Mouse (Mus musculus) monocyte, adult 5-6 weeks (primary cell): ENCODE results near the gene Clcc1. TPM values are rescaled to one million over a fixed set of nuclear protein-coding genes. Genes with fewer than 3 reads are reported as not detected.
A peak's percentile ranks its signal among the peaks of the same experiment; 100 is the strongest.
"Not testable (repeated sequence)": the region's sequence is repeated elsewhere in the genome, so short reads cannot be mapped to it uniquely, and the experiment has no call there.

Experiments
- ATAC-seq: fragments of 153-309, 156-312 bp; replicated peaks from 2 replicates; pipeline ENCODE4 v1.8.0; 2017; ENCODE audit warnings: mild to moderate bottlenecking; ENCODE audit not compliant: low TSS enrichment, insufficient number of reproducible peaks, severe bottlenecking, poor library complexity, low FRiP score
- total RNA-seq: library from RNA; stranded (forward); fragments of 200-1000, 200-491, 200-594 nt; gene quantifications from 3 replicates; pipeline ENCODE4 v1.2.3, GENCODE M21; 2017

Gene Clcc1
- 71.2 to 120 TPM (median 75.3 TPM) in 3 replicates for total RNA-seq

DNA sequence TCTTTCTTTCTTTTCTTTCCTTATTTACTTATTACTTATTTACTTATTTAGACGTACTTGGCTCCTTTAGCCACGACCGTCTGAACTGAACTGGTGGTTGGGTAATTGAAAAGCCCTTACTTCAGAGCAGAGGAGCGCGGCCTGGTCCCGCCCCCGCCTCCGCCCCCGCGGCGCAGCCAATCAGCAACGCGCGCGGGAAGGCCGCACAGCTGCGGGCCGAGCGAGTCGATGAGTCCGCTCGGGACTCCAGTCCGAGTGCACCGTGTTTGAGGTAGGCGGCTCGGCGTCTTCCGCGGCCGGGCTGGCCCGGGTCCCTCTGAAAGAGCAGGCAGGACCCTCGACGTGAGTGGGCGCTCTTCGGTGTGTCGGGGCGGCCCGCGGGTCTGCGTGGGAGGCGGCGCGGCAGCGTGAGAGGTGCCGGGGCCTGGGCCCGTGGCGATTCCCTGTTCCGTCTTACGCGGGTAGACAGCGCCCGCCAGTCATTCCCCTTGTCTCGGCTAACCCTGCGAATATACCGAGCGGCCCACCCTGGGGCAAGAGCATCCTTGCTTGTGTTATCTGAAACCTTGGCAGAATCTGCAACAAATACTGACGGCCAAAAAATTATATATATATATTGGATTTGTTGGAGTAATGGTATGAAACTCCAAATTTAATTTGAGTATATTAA, at the start of gene Clcc1:
Clcc1 (plus strand) TSS at position 204 of the 670 bp plus-strand sequence.
- ATAC-seq = peak; percentile 92

DNA sequence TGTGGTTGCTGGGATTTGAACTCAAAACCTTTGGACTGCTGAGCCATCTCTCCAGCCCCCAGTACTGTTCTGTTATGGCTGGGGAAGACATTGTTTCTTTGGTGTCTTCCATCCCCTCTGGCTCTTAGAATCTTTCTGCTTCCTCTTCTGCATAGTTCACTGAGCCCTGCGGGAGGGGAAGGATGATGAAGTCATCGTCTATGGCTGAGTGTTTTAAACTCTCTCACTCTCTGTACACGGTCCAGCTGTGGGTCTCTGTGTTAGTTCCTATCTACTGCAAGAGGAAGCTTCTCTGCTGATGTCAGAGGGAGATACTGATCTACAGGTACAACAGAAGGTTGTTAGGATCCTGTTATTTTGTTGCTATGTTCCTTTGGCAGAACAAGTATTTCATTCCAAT, 44.8 kb upstream of the Clcc1 start:
- no peak for ATAC-seq

DNA sequence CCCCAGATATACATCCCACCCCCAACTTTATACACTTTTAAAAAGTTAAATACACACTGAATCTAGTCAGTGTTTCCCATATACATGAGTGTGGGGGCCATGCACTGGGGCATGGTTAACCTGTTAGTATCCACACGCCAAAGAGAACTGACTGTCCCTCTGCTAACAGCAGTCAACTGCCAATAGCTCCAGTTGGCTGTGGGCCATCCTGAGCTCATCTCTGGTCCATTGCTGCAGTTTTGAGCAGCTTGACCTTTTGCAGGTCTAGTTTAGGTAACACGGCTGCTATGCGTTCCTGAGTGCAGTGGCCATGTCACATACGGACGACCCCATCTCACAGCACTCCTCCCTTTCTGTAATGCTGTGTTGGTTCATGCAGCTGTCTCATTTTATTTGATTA, 19.0 kb upstream of the Clcc1 start:
- ATAC-seq = no peak

DNA sequence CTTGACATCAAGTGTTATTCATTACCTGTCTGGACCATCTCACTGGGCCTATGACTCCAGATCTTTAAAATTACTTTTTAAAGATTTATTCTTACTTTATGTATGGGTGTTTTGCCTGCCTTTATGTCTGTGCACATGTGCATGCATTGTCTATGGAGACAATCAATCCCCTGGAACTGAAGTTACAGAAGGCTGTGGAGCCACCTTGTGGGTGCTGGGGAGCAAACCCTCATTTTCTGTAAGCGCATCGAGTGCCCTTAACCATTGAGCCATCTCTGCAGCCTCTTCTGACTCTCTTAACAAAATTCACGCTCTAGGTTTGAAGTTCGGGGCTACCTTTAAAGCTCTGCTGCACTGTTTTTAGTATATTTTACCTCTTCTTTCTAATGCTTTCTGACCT, 14.3 kb upstream of the Clcc1 start:
- no peak for ATAC-seq

DNA sequence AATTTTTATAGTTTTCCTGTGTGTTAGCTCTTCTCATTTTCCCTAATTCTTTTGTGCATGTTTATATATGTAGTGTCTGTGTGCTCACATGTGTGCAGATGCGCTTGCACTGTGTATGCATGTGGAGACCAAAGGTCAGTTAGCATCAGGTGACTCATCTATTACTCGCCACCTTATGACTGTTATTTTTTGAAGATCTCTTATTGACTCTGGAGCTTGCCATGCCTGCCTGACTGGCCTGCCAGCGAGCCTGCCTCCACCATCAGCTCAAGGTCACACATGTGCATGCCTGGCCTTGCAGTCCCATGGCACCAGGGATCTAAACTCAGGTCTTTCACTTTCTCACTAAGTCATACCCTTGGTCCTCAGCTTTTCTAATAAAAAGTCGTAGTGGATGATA, 12.7 kb upstream of the Clcc1 start:
- no peak for ATAC-seq

DNA sequence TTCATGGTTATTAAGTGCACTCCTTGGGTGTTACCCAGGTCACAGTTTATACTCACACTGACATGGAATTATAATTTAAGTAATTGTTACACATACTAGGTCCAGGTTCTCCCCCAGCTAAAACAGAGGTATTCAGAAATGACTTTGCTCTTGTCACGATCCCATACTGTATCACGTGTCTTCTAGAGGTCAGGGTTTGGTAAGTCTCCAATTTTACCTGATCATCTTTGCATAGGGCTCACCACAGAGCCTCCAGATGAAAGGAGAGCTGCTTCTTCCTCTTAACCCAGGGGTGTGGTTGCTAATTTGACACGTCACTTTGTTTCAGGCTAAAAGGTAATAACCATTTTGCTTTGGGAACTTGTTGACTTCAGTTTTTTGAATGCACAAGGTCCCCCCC, 8.9 kb upstream of the Clcc1 start:
- no peak for ATAC-seq

DNA sequence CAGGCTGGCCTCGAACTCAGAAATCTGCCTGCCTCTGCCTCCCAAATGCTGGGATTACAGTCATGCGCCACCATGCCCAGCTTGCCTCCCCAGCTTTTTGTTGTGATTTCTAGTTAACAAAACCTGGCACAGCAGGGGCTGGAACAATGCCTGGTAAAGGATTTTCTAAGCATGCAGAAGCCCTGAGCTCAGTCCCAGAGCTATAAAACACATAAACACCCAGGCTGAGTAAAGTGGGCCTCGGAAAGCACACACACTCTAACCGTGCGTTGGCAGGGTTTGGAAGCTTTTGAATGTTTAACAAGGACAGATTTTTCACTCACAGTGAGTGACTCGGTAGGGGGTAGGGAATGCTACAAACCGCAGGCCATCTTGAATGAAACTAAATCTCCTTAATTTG, 7.7 kb upstream of the Clcc1 start:
- no peak for ATAC-seq

DNA sequence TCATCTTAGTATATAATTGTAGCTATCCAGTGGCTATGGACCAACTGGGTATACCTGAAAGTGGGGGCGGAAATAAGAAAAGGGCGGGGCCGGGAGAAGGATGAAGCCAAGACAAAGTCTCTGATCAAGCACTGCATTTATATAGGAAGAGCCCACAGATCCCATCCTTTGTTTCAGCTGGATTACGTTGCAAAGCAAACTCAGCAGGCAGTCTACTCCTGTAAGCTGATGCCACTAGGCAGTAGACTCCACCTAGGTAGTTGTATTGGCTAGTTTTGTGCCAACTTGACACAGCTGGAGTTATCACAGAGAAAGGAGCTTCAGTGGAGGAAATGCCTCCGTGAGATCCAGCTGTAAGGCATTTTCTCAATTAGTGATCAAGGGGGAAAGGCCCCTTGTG, 6.0 kb upstream of the Clcc1 start:
- ATAC-seq = not testable (repeated sequence)

DNA sequence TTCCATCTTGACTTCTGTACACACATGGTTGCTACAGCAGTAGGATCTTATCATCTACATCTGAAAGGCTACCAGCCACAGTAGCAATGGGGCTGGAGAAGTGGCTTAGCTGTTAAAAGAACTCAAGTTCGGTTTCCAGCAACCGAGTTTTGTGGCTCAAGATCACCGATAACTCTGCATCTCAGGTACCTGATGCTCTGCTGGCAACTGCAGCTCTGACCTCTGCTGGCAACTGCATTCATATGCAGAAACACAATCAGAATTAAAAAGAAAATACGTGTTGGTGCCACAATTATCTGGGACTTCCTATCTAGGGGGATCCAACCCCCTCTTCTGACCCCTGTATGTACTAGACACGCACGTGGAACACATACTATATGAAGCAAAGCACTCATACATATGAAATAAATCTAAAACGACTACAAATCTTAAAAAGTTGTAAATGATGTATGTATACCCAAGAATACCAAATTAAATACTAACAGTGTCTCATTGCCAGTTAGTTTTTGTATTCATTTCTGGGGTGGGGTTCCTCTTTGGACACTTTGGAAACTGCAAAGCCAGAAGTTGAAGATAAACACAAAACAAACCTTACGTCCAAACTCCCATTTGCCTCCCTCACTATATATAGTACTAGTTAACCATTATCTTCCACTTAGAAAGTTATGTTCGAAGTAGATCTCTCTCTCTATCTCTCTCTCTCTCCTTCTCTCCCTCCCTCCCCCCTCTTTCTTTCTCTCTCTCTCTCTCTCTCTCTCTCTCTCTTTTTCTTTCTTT, 659 bp upstream of the Clcc1 start:
- peak; percentile 5; the same call in 1 of the 2 replicates for ATAC-seq

DNA sequence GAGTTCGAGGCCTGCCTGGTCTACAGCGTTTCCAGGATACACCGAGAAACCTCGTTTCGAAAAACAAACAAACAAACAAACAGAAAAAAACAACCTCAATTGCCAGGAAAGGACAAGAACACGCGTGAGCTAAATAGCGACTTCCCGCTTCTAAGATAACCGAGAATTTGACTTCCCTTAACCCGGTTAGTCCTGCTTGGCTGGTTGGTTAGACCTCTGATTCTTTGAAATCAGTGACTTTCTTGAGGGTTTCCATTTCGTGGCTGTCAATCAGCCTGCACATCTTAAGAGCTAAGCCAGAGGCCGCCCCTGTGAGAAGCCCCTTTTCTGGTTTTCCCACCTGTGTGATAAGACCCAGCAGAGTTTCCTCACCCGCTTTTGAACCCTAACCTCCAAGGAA, 853 bp downstream of the Clcc1 start:
- no peak for ATAC-seq

DNA sequence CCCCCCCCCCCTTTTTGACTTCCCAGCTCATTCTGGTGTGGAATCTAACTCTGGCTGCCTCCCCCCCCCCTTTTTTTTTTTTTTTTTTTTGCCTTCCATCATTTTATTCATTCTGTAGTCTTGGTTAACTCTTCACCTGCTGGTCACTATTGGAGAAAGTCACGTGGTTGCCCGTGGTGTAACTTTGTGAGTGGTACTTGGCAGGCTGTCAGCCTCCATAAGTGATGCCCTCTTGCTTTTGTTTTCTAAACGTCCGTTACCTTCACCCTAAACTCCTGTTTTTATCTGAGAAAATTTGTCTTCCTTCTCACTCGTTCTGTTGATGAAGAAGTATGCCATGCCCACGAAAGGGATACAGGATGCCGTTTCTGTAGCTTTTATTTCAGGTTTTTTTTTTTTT, 1.8 kb downstream of the Clcc1 start:
- ATAC-seq = no peak

DNA sequence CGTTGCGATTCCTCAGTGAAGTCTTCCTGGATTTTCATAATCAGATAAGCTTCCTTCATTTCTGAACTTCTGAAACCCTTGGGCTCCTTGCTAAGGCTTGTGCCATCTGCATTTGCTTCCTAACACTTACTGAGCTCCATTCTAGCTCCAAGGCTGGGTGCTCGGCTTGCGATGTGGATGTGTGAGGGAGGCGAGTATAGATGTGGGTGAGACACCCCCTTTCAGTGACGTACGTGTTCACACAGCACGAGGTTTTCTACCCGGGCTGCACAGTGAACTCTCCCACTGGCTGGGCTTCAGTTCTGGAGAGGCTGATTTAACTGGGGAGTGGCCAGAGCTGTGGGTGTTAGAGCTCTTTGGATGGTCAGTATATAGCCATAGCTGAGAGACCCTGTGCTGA, 4.9 kb downstream of the Clcc1 start:
- no peak for ATAC-seq

DNA sequence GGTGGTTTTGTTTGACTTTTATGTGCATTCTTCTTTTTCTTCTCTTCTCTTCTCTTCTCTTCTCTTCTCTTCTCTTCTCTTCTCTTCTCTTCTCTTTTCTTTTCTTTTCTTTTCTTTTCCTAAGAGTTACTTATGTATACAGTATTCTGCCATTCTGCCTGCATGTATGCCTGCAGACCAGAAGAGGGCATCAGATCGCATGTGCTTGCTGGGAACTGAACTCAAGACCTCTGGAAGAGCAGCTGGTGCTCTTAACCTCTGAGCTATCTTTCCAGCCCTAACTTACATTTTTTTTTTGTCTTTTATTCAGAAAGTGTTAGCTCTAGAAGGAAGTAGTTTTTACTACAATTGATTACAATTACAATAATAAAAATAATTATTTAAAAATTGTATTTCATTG, 7.2 kb downstream of the Clcc1 start:
- ATAC-seq = no peak

DNA sequence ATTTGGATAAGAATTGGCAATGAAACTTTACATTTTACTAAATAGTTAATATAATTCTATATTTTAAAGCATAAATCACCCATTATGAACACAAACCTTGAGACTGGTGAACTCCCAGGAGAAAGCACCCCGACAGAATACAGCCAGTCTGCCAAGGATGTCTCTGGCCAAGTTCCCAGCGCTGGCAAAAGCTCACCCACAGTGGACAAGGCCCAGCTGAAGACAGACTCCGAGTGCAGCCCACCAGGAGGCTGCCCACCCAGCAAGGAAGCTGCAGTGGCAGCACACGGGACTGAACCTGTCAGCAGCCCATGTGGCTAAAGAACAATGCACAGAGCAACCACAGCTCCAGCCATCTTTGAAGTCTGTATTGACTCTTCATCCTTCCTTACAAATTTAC, 22.9 kb downstream of the Clcc1 start:
- ATAC-seq = no peak

DNA sequence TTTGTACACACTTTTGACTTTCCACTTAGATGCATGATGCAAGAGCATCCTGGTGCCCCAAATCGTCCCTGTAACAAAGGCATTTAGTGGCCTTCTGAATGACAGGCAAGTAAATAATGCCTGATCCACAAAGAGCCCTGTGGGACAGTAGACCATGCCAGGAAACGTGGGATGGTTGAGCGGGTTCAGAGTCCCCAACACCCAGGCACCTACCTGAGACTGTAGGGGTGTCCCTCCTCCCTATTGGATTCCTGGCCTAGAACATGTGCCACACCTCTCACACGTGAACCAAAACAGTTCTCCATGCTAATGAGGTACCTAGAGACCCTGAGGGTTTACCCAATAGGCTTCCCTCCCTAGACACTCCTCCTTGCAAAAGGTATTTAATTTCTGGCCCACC, 27.3 kb downstream of the Clcc1 start:
- no peak for ATAC-seq

DNA sequence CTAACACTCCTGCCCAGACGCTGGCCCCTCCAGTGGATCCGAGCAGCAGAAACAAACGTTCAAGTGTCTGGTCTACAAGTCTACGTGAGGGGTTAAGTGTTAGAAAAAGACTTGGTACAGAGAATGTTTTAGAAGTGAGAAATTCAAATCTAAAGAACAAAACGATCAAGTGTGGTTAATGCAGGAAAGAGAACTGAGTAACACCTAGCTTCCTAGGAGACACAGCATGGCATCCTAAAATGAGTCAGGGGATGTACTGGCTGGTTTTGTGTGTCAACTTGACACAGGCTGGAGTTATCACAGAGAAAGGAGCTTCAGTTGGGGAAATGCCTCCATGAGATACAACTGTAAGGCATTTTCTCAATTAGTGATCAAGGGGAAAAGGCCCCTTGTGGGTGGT, 29.9 kb downstream of the Clcc1 start:
- not testable (repeated sequence) for ATAC-seq

DNA sequence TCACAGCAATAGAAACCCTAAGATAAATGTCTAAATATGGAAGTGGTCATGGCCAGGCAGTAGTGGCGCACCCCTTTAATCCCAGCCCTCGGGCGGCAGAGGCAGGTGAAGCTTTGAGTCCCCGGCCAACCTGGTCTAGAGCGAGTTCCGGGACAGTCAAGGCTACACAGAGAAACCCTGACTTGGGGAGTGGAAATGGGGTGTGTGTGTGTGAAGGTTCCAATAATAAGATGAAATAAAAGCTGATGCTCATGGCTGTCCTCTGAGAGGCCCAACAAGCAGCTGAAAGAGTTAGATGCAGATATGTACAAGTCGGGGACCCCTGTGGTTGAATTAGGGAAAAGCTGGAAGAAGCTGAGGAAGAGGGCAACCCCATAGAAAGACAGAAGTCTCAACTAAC, 32.0 kb downstream of the Clcc1 start:
- no peak for ATAC-seq

DNA sequence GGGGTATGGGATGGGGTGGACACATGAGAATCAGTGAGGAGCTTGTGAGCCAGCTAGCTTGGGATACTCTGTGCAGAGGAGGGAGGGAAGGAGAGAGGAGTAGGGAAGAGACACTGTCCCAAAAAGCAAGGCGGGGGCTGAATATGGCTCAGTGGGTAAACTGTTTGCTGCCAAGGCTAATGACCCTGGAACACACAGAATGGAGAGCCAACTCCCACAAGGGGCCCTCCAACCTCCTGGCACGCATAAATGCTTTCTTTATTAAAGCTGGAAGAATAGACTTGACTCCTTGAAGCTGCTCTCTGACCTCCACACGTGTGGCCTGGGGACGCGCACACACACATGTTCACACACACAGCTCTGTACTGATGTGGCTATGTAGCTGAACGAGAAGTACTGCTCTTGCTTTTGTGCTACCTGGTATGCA, 35.3 kb downstream of the Clcc1 start:
- ATAC-seq = no peak

DNA sequence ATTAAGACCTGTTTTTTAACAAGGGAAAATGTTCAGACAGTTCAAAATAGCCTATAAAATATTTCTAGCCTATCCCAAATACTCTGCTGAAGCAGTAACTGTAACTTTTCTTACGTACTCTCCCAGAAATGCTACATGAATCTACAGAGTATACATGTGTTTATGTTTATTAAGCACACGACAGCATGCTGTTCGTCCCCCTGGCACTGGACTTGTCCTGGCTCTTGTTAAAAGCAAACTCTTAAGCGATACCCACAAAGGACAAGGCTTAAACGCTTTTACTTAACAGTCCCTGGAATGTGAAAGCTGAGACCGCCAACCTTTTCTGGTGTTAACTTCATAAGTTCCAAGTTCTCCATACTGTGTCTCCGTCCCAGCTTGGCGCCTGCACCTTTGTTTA, 35.7 kb downstream of the Clcc1 start:
- ATAC-seq = no peak

DNA sequence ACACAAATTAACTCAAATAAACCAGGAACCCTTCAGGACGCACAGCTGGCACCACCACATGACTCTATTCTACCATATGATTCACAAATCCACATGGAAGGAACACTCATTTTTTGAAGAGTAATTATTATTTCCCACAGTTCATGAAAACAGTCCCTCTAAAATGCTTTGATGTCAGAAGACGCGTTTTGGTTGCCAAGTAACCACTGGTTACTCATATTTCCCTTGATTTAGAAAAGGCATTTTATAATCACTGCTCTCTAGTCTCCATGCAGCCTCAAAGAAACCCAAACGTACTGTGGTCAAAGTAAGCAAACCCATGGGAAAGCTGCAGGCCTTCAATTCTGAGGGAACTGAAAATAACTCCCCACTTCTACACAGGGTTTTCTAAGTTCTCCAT, 36.3 kb downstream of the Clcc1 start:
- no peak for ATAC-seq
